Mouse (Mus musculus): ENCODE results near the gene Slc23a3. TPM values are rescaled to one million over a fixed set of nuclear protein-coding genes. Genes with fewer than 3 reads are reported as not detected.

The Slc23a3 gene
- total and polyA plus RNA-seq, 2 experiments = 0.15 TPM; not detected in 1

DNA sequence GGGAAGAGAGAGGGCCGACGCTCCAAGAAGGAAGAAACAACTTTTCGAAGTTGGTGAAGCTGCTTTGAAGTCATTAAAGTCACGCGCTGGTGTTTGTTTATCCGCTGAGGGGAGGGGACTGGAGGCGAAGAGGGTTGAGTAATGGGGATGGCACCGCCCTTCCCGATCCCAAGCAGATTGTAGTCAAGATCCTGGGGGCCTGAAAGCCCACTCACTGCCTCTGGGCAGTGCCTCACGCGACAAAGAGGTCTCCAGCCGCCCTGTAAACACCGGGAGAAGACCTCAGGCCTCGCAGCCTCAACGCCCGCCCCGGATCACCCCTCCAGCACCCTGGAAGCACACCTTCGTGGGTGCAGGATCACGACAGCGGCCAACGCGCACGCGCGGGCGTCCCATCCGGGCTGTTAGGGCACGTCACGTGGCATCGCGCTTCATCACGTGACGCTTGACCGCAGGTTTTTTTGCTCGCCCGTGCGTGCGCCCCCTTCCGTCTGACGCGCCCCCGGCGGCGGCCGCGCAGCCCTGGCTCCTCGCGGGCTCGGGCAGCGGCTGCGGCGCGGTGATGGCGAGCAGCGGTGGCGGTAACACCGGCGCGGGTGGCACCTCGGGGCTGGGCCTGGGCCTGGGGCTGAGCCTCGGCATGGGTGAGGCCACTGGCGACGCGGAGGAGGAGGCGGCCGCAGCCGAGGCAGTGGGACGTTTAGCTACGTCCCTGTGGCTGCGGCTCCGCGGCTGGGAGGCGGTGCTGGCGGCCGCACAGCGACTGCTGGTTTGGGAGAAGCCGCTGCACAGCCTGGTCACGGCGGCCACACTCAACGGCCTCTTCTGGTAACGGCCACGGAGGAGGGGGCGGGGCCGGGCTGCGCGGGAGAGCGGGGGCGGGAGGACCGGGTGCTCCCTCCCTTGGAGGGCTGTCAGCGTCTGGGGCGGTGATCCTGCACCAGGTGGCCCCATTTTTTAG, 8.9 kb upstream of the Slc23a3 start, which contains the start of the genes Cnppd1 and Retreg2:
Gene Cnppd1 (minus strand): TSS at position 411 of the 961 bp plus-strand sequence.
Gene Retreg2 (plus strand): TSS at position 478 of the 961 bp plus-strand sequence.
- WGBS = under 1% methylated on average over 91 of the region's 91 CpGs
- H3K27me3 ChIP-seq (ENCODE audit: control insufficient read depth, insufficient read depth, low read length) = no peaks in the 10 kb centered on the region
- peaks cover 30% of the 10 kb centered on the region for H3K4me1 ChIP-seq (ENCODE audit: control insufficient read depth, insufficient read depth, low read length)
- H3K79me2 ChIP-seq (ENCODE audit: control insufficient read depth, insufficient read depth, low read length) = peaks cover 15% of the 10 kb centered on the region; the same call in 1 of the 2 replicates
- DNase-seq (ENCODE audit: extremely low read depth, low read depth, low spot score) = peak; percentile 93
- H3K4me3 ChIP-seq (ENCODE audit: insufficient read depth, low read depth, low read length) = peak within 1 kb of the TSS; percentile 92
- H3K27ac ChIP-seq (replicated peaks; ENCODE audit: insufficient read depth, low read depth, low read length) = peak within 1 kb of the TSS; percentile 100
- H3K9ac ChIP-seq (ENCODE audit: low read depth, low read length) = peak within 1 kb of the TSS; percentile 96
- peaks cover 43% of the 10 kb centered on the region for H3K36me3 ChIP-seq (ENCODE audit: control insufficient read depth, insufficient read depth, low read length)
- TF ChIP-seq POLR2A (IDR thresholded peaks at IDR 0.05; ENCODE audit: extremely low read depth, insufficient read depth, low read length) (peak; percentile 77; the same call in 1 of the 2 replicates), CTCF (IDR thresholded peaks at IDR 0.05; ENCODE audit: low read depth, low read length) (peak; percentile 63)

- TF ChIP-seq CTCF (IDR thresholded peaks at IDR 0.05; ENCODE audit: low read depth, low read length) (no peak), POLR2A (IDR thresholded peaks at IDR 0.05; ENCODE audit: extremely low read depth, insufficient read depth, low read length) (peak; percentile 63; the same call in 1 of the 2 replicates)
- under 1% methylated on average over 53 of the region's 53 CpGs for WGBS
- Histone ChIP-seq H3K79me2 (ENCODE audit: control insufficient read depth, insufficient read depth, low read length) (peaks cover 15% of the 10 kb centered on the region; the same call in 1 of the 2 replicates), H3K27ac (replicated peaks; ENCODE audit: insufficient read depth, low read depth, low read length) (peak overlapping the region; percentile 100), H3K27me3 (ENCODE audit: control insufficient read depth, insufficient read depth, low read length) (no peaks in the 10 kb centered on the region), H3K4me3 (ENCODE audit: insufficient read depth, low read depth, low read length) (peak overlapping the region; percentile 92), H3K4me1 (ENCODE audit: control insufficient read depth, insufficient read depth, low read length) (peaks cover 24% of the 10 kb centered on the region), H3K36me3 (ENCODE audit: control insufficient read depth, insufficient read depth, low read length) (peaks cover 44% of the 10 kb centered on the region), H3K9ac (ENCODE audit: low read depth, low read length) (peak overlapping the region; percentile 95)
- DNase-seq (ENCODE audit: extremely low read depth, low read depth, low spot score) = peak; percentile 54
Observed at GRCm38 (mm10) chr1:75141486-75142190, 7.9 kb upstream of the Slc23a3 start.

GRCm38 (mm10) chr1:75140601-75141190, 7.0 kb upstream of the Slc23a3 start:
- Histone ChIP-seq H3K4me1 (ENCODE audit: control insufficient read depth, insufficient read depth, low read length) (peaks cover 20% of the 10 kb centered on the region), H3K36me3 (ENCODE audit: control insufficient read depth, insufficient read depth, low read length) (peaks cover 37% of the 10 kb centered on the region), H3K4me3 (ENCODE audit: insufficient read depth, low read depth, low read length) (peak overlapping the region; percentile 92), H3K27me3 (ENCODE audit: control insufficient read depth, insufficient read depth, low read length) (no peaks in the 10 kb centered on the region), H3K9ac (ENCODE audit: low read depth, low read length) (peak overlapping the region; percentile 95), H3K27ac (replicated peaks; ENCODE audit: insufficient read depth, low read depth, low read length) (peak overlapping the region; percentile 100), H3K79me2 (ENCODE audit: control insufficient read depth, insufficient read depth, low read length) (peaks cover 15% of the 10 kb centered on the region; the same call in 1 of the 2 replicates)
- TF ChIP-seq POLR2A (IDR thresholded peaks at IDR 0.05; ENCODE audit: extremely low read depth, insufficient read depth, low read length) (no peak), CTCF (IDR thresholded peaks at IDR 0.05; ENCODE audit: low read depth, low read length) (no peak)
- 11% methylated on average over 4 of the region's 4 CpGs for WGBS
- DNase-seq (ENCODE audit: extremely low read depth, low read depth, low spot score) = no peak

GRCm38 (mm10) chr1:75138448-75138847, 4.8 kb upstream of the Slc23a3 start:
- Histone ChIP-seq H3K36me3 (ENCODE audit: control insufficient read depth, insufficient read depth, low read length) (peaks cover 26% of the 10 kb centered on the region), H3K79me2 (ENCODE audit: control insufficient read depth, insufficient read depth, low read length) (peaks cover 3% of the 10 kb centered on the region; the same call in 1 of the 2 replicates), H3K27ac (replicated peaks; ENCODE audit: insufficient read depth, low read depth, low read length) (no peak overlapping the region), H3K27me3 (ENCODE audit: control insufficient read depth, insufficient read depth, low read length) (no peaks in the 10 kb centered on the region), H3K4me1 (ENCODE audit: control insufficient read depth, insufficient read depth, low read length) (peaks cover 6% of the 10 kb centered on the region), H3K9ac (ENCODE audit: low read depth, low read length) (no peak overlapping the region), H3K4me3 (ENCODE audit: insufficient read depth, low read depth, low read length) (no peak overlapping the region)
- DNase-seq (ENCODE audit: extremely low read depth, low read depth, low spot score) = no peak
- TF ChIP-seq CTCF (IDR thresholded peaks at IDR 0.05; ENCODE audit: low read depth, low read length) = no peak
- WGBS = 95% methylated on average over 2 of the region's 2 CpGs

- DNase-seq (ENCODE audit: extremely low read depth, low read depth, low spot score) = no peak
- H3K79me2 ChIP-seq (ENCODE audit: control insufficient read depth, insufficient read depth, low read length) = no peaks in the 10 kb centered on the region
- no peak overlapping the region for H3K9ac ChIP-seq (ENCODE audit: low read depth, low read length)
- no peak overlapping the region for H3K27ac ChIP-seq (replicated peaks; ENCODE audit: insufficient read depth, low read depth, low read length)
- H3K27me3 ChIP-seq (ENCODE audit: control insufficient read depth, insufficient read depth, low read length) = no peaks in the 10 kb centered on the region
- H3K4me1 ChIP-seq (ENCODE audit: control insufficient read depth, insufficient read depth, low read length) = peaks cover 3% of the 10 kb centered on the region; the same call in 1 of the 2 replicates
- no peak for TF ChIP-seq CTCF (IDR thresholded peaks at IDR 0.05; ENCODE audit: low read depth, low read length)
- no peak for TF ChIP-seq POLR2A (IDR thresholded peaks at IDR 0.05; ENCODE audit: extremely low read depth, insufficient read depth, low read length)
- 86% methylated on average over 3 of the region's 3 CpGs for WGBS
- peaks cover 26% of the 10 kb centered on the region for H3K36me3 ChIP-seq (ENCODE audit: control insufficient read depth, insufficient read depth, low read length)
- H3K4me3 ChIP-seq (ENCODE audit: insufficient read depth, low read depth, low read length) = no peak overlapping the region
Observed at GRCm38 (mm10) chr1:75136730-75137129, 3.0 kb upstream of the Slc23a3 start.

All from liver, adult 2 months (tissue).